Mouse (Mus musculus) layer of hippocampus, adult 2 months (tissue): ENCODE data around the gene Tgfa. TPM values are rescaled to one million over a fixed set of nuclear protein-coding genes. Genes with fewer than 3 reads are reported as not detected.

Experiments used
- DNase-seq, 2 experiments: peaks; one replicate each; pipeline ENCODE4 v3.0.0; 2022; ENCODE audit warnings: low spot score in 2 of 2
- H3K27ac ChIP-seq: fragments of 200-600 bp; 2 replicates; pipeline ENCODE4 v1.8.1; 2022
- H3K4me3 ChIP-seq: fragments of 200-600 bp; 2 replicates; pipeline ENCODE4 v1.8.1; 2022; ENCODE audit warnings: mild to moderate bottlenecking
- CTCF ChIP-seq: fragments of 200-600 bp; conservative IDR thresholded peaks from 2 replicates; pipeline ENCODE4 v1.8.1; 2022; ENCODE audit warnings: antibody characterized with exemption, mild to moderate bottlenecking, moderate library complexity
- total RNA-seq, 2 experiments: library from RNA; stranded (reverse); gene quantifications; 2 replicates each; pipeline ENCODE4 v1.2.3; 2021

Gene Tgfa
- total RNA-seq, 2 experiments from 2014 or later, result 28.3 to 32.0 TPM

- no peak overlapping the region for H3K4me3 ChIP-seq
- TF ChIP-seq CTCF, result no peak
- H3K27ac ChIP-seq, result no peak overlapping the region
- no peak for DNase-seq
Observed at GRCm38 (mm10) chr6:86295451-86295850, 100.4 kb downstream of the Tgfa start.

- no peak for TF ChIP-seq CTCF
- Histone ChIP-seq H3K4me3 (no peak overlapping the region), H3K27ac (no peak overlapping the region)
- no peak for DNase-seq
Observed at GRCm38 (mm10) chr6:86296126-86296525, 101.1 kb downstream of the Tgfa start.

- no peak for DNase-seq
- TF ChIP-seq CTCF, result no peak
- Histone ChIP-seq H3K4me3 (no peak overlapping the region), H3K27ac (no peak overlapping the region)
Observed at GRCm38 (mm10) chr6:86296938-86297337, 101.9 kb downstream of the Tgfa start.

DNA sequence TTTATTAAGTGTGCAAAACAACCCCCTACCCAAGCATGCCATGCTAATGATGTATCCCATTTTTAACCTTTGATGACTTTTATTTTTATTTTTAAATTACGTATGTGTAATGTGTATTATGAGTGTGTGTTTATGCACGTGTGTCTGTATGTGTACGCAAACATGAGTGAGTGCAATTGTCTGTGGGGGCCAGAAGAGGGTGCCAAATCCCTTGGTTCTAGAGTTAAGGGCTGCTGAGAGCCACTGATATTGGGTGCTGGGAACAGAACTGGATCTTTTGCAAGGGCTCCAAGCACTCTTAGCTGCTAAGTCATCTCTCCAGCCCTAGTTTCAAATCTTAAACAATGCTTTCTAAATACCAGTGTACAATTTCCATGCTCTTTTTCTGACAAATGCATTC is 103.9 kb downstream of the Tgfa start:
- DNase-seq, result no peak
- peak; percentile 31 for TF ChIP-seq CTCF
- Histone ChIP-seq H3K27ac (no peak overlapping the region), H3K4me3 (no peak overlapping the region)

GRCm38 (mm10) chr6:86299381-86299780 is 104.4 kb downstream of the Tgfa start:
- Histone ChIP-seq H3K27ac (no peak overlapping the region), H3K4me3 (no peak overlapping the region)
- no peak for TF ChIP-seq CTCF
- DNase-seq, result no peak

GRCm38 (mm10) chr6:86305680-86306079 is 110.7 kb downstream of the Tgfa start:
- no peak for DNase-seq
- Histone ChIP-seq H3K4me3 (no peak overlapping the region), H3K27ac (no peak overlapping the region)
- TF ChIP-seq CTCF, result no peak

DNA sequence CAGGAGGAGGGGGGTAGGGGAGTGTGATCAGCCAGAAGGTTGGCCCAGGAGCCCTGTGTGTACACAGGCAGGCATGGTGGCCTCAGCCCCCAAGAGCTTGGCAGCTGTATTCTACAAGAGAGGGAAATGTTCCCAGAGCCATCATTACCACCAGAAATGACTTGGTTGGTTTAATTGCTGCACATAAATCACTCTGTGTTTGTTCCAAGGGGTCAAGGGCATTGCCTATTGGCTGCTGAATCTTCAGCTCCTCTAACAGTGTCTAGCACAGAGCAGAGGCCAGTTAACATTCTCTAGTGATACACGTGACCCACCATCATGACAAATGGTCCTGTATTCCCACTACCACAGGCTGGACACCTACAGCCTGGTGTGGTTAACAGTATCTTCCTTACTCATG is 119.0 kb downstream of the Tgfa start:
- no peak for DNase-seq
- no peak for TF ChIP-seq CTCF
- H3K27ac ChIP-seq, result no peak overlapping the region
- no peak overlapping the region for H3K4me3 ChIP-seq

GRCm38 (mm10) chr6:86317066-86317465 is 122.0 kb downstream of the Tgfa start:
- Histone ChIP-seq H3K4me3 (no peak overlapping the region), H3K27ac (no peak overlapping the region)
- TF ChIP-seq CTCF, result no peak
- DNase-seq, result no peak

DNA sequence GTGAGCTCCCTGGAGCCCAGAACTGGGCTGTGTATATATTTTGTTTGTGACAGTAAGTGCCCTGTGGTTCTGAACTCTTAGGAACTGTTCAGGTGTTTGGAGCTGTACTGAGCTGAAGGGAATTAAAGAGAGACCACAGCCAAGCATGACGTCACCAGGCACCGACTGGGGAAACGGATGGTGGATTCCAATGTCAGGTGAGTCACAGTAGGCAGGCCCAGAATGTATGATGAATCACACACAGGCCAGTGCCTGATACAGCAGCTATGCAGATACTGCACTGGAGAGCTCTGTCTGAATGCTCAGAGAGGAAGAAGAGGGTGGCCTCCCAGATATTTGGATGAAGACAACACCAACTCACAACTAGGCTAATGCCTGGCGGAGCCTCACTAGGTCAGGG is 123.8 kb downstream of the Tgfa start:
- peak in 1 of 2 experiments; percentile 37 for DNase-seq
- no peak overlapping the region for H3K4me3 ChIP-seq
- TF ChIP-seq CTCF, result no peak
- H3K27ac ChIP-seq, result no peak overlapping the region

- Histone ChIP-seq H3K27ac (no peak overlapping the region), H3K4me3 (no peak overlapping the region)
- no peak for TF ChIP-seq CTCF
- peak in 1 of 2 experiments; percentile 48 for DNase-seq
Observed at GRCm38 (mm10) chr6:86322031-86322563, 127.1 kb downstream of the Tgfa start.

GRCm38 (mm10) chr6:86322991-86323390 is 128.0 kb downstream of the Tgfa start:
- Histone ChIP-seq H3K4me3 (no peak overlapping the region), H3K27ac (no peak overlapping the region)
- TF ChIP-seq CTCF, result no peak
- no peak for DNase-seq

GRCm38 (mm10) chr6:86324400-86324799 is 129.4 kb downstream of the Tgfa start:
- DNase-seq, result no peak
- no peak for TF ChIP-seq CTCF
- Histone ChIP-seq H3K4me3 (no peak overlapping the region), H3K27ac (no peak overlapping the region)

Other genes starting within 250 kb of the Tgfa start
- gene Dusp11, start 233.6 kb upstream of the Tgfa start, total RNA-seq, result 10 to 100 TPM; 77.9 to 85.5 TPM
- not detected for gene Figla, start 179.1 kb upstream of the Tgfa start, total RNA-seq
- gene Add2, start 166.5 kb upstream of the Tgfa start, total RNA-seq, result 100 to 1,000 TPM; 277 to 286 TPM
- 10 to 100 TPM; 27.0 to 30.0 TPM for gene Fam136a, start 170.4 kb downstream of the Tgfa start, total RNA-seq
- 10 to 100 TPM; 75.3 to 88.0 TPM for gene Snrpg, start 176.1 kb downstream of the Tgfa start, total RNA-seq
- gene Pcyox1, start 201.9 kb downstream of the Tgfa start, total RNA-seq, result 100 to 1,000 TPM; 112 to 118 TPM
- 100 to 1,000 TPM; 151 to 156 TPM for gene Tia1, start 209.0 kb downstream of the Tgfa start, total RNA-seq
- not detected for gene Gm44790, start 231.4 kb downstream of the Tgfa start, total RNA-seq
- 10 to 100 TPM; 18.9 to 20.6 TPM for gene C87436, start 243.2 kb downstream of the Tgfa start, total RNA-seq